Mouse (Mus musculus) thymus, adult 2 months (tissue): Measurements from ENCODE around the gene Pigk.

ENCODE experiments used
- CTCF ChIP-seq: fragments of 200-500 bp; IDR thresholded peaks from 2 replicates; pipeline ENCODE4 v1.5.1; 2012; ENCODE audit warnings: mild to moderate bottlenecking, control low read depth, low read length, moderate library complexity, borderline replicate concordance; ENCODE audit not compliant: control insufficient read depth, poor library complexity, insufficient read depth; ENCODE audit errors: extremely low read depth
- POLR2A ChIP-seq: fragments of 200-500 bp; IDR thresholded peaks from 2 replicates; pipeline ENCODE4 v1.6.1; 2012; ENCODE audit warnings: mild to moderate bottlenecking, low read length, control low read depth, moderate library complexity; ENCODE audit not compliant: control insufficient read depth, poor library complexity, insufficient read depth; ENCODE audit errors: extremely low read depth

GRCm38 (mm10) chr3:152762302-152762701 lies 48.4 kb downstream of the Pigk start:
- TF ChIP-seq POLR2A, result no peak
- no peak for TF ChIP-seq CTCF
